Mouse (Mus musculus) heart, adult 8-10 months (tissue): ENCODE measurements around the gene Fam189a1. TPM values are rescaled to one million over a fixed set of nuclear protein-coding genes. Genes with fewer than 3 reads are reported as not detected.

Experiments
- DNase-seq: peaks from one replicate; pipeline ENCODE4 v3.0.0; 2022; ENCODE audit warnings: low spot score
- total RNA-seq, 4 experiments: library from RNA; stranded (reverse); gene quantifications; 2 replicates each; pipeline ENCODE4 v1.2.4; 2022

Fam189a1 gene
- total RNA-seq, 4 experiments from 2014 or later: not detected

GRCm38 (mm10) chr7:65044280-65044679 lies 112.1 kb downstream of the Fam189a1 start:
- DNase-seq: no peak

GRCm38 (mm10) chr7:65041106-65041505 lies 115.3 kb downstream of the Fam189a1 start:
- DNase-seq: no peak

- no peak for DNase-seq
These were observed 124.6 kb downstream of the Fam189a1 start for GRCm38 (mm10) chr7:65031741-65032140.

- no peak for DNase-seq
These were observed 125.2 kb downstream of the Fam189a1 start for GRCm38 (mm10) chr7:65031195-65031594.

GRCm38 (mm10) chr7:65029985-65030384 lies 126.4 kb downstream of the Fam189a1 start:
- no peak for DNase-seq

DNA sequence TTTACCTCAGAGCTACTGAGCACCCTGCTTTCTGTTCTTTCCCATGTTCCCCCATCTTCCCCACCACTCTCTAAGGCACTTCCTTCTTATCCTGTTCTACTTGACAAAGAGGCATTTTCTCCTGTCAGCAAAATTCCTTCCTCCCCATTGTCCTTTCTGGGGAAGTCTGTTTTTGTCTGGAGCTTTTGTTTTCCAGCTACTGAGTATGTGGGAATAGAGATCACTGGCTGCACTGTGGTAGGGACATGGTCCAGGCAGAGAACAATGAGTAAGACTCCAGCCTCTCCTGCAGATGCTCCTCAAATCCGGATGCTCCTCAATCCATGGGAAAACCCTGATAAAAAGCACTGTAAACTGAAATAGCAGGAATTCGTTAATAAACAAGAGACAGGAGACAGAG lies 135.1 kb downstream of the Fam189a1 start:
- DNase-seq: no peak

- DNase-seq: no peak
These were observed 138.2 kb downstream of the Fam189a1 start for GRCm38 (mm10) chr7:65018036-65018679.

GRCm38 (mm10) chr7:65017348-65017747 lies 139.0 kb downstream of the Fam189a1 start:
- DNase-seq: no peak

- DNase-seq: no peak
These were observed 145.2 kb downstream of the Fam189a1 start for GRCm38 (mm10) chr7:65011133-65011532.

DNA sequence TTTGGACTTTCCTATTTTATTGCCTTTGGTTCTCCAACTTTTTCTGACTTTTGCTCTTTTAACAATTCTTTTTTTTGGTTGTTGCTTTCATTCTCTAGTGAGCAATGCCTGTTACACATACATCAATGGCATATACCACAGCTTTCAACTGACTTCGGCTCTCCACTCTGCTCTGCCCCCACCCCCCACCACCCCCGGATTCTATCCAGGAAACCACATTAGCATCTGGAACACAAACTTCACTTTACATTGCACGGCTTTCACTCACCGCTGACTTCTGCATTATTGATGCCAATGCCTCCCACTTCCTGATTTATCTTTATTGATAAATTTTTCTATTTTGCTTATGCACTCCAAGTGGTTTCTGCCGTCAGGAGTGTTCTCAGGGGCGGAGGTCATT lies 146.1 kb downstream of the Fam189a1 start:
- no peak for DNase-seq

DNA sequence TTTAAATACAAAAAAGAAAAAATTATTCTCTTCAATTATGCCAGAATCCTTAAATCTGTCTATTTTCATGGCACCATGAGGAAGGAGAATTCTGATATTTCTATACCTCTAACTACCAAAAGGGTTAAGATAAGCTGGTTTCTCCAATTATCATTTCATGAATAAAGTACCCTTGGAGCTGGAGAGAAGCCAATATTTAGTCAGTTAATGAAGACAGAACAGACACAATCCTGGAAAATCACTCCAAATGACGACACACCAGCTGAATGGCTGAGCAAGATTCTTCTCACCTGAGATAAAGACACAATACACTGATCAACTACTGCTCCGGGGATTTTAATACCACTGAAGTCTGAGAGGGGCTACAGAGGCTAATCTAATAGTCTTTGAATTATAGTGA lies 150.6 kb downstream of the Fam189a1 start:
- DNase-seq: no peak

DNA sequence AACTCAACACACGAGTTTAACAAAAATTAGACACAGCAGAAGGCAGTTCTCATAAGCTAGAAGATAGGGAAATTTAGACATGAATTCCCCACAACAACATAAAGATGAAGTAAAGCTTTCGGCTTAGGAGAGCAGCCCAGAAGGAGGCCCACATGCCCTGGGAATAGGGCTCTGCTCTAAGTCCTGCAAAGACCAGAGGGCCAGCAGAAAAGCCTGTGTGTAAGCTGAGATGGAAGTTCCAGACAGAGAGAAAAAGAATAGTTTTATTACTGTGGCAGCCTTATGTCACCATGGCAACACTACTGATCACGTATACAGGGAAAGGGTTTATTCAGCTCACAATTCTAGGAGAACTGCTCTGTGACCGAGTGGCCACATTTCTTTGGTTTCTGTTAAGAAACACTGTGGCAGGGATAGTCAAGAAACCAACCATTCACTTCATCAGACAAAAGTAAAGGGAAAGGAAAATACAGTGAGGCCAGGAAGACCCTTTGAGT lies 156.6 kb downstream of the Fam189a1 start:
- no peak for DNase-seq

GRCm38 (mm10) chr7:64997743-64998142 lies 158.6 kb downstream of the Fam189a1 start:
- DNase-seq: no peak

DNA sequence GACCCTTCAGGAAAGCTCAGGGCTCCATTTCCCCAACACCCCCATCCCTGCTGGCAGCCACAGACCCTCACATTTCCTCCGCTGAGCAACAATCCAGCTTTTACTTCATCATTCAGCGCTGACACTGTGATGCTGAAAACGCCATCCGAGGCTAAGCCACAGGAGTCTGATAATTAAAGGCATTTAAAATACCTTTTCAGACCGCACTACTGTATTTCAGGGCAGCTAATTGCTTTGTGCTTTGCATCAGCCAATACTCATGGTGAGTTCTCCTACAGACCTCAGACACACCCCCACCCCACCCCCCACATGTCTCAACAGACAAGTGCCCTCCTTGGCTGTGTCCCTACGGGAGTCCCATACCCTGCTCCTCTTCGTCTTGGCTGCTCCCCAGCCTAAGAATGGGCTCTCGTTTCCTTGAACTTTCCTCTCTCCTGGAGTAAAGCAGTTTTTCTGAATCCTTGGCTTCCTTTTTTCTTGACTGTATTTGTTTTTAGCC lies 160.4 kb downstream of the Fam189a1 start:
- no peak for DNase-seq

- DNase-seq: no peak
These were observed 167.0 kb downstream of the Fam189a1 start for GRCm38 (mm10) chr7:64989406-64989805.

DNA sequence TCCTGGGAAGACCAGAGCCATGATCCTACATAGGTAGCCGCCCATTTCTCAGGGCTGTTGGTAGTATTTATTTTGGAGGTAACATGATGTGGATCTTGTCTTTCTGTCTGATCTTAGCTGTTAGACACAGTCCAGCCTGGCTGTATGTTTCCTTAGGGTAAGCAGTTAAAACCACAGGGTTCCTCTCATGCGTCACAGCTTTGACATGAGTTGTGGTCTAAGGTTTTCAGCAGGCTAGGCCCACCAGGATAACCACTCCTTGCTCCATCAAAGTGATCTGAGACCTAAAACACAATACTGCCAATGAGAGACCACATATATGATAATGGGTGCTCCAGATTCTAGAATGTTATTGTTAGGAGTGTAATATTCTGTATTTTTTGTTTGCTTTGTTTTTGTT lies 168.4 kb downstream of the Fam189a1 start:
- DNase-seq: no peak

- no peak for DNase-seq
These were observed 171.8 kb downstream of the Fam189a1 start for GRCm38 (mm10) chr7:64984468-64985120.

DNA sequence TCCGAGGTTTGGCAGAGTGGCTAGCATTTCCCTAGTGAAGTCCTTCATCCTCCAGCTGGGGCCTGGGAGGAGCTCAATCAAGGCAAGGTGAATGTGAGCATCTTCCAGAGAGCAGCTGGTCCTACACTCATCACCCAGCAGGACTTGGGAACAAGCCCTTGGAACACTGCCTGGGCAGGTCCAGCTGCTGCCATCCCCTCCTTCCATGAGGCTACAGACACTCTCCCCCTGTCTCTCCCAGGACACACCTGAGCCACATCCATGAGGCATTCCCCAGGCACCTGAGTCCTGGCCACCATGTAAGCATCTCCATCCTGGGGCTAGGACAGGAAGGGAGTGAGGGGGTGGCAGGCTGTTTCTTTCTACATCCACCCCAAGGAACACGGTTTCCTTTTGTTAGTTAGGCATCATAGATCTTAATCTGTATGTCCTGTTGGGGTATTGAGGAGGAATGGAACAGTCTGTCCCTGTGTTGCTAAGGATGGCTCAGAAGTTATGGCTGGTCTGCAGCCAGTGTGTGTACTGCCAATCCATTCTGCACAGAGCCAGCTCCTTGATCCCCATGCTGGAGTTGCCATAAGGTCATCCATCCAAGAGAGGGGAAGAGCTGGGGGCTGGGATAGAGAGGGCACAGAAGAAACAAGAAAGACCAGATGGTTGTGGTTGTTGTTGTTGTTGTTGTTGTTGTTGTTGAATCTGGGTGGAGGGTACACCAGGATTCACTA lies 174.7 kb downstream of the Fam189a1 start:
- no peak for DNase-seq

- no peak for DNase-seq
These were observed 182.6 kb downstream of the Fam189a1 start for GRCm38 (mm10) chr7:64973590-64974262.

DNA sequence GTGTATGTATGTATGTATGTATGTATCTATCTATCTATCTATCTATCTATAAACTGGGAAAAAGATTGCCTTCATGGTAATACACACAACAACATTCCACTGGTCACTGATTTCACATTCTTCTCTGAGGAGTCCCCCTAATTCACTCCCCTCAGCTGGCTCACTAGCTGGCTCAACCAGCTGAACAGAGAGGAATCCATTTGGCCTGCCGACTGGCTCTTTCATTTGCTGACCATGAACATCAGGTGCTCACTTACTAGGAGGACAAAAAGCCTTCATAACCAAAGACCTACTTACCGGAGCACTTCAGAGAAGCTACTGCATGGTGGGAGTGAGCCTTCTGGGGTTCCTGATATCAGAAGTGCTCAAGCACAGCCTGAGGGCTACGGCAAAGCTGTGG lies 194.2 kb downstream of the Fam189a1 start:
- no peak for DNase-seq

DNA sequence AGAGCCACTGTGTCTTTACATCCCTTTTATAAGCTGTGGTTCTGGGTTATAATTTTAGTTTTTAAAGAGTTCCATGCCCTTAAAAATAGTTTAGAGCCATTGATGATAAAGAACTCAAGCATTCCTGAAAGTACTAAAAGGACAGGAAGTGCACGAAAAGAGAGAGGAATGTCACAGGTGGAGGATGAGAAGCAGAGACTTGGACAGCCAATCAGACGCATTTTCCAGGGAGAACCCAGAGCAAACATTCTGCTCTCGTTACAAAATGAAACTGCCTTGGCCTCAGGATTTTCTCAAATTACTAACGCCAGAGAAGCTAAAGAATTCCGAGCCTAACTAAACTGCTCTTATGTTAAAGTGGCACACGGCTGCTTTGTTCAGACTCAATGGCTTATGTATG lies 197.3 kb downstream of the Fam189a1 start:
- no peak for DNase-seq

- no peak for DNase-seq
These were observed 204.2 kb downstream of the Fam189a1 start for GRCm38 (mm10) chr7:64952181-64952580.
